Mouse (Mus musculus) adrenal gland, postnatal 10 days (tissue): ENCODE measurements around the gene Comt. TPM values are rescaled to one million over a fixed set of nuclear protein-coding genes. Genes with fewer than 3 reads are reported as not detected.

Source experiments
- DNase-seq: peaks from one replicate; pipeline ENCODE4 v3.0.0; 2021; ENCODE audit warnings: mixed read lengths
- total RNA-seq, 2 experiments: library from RNA; stranded (reverse); gene quantifications; 2 replicates each; pipeline ENCODE4 v1.2.3; 2021

The Comt gene
- total RNA-seq, 2 experiments from 2014 or later, result 131 to 148 TPM

DNA sequence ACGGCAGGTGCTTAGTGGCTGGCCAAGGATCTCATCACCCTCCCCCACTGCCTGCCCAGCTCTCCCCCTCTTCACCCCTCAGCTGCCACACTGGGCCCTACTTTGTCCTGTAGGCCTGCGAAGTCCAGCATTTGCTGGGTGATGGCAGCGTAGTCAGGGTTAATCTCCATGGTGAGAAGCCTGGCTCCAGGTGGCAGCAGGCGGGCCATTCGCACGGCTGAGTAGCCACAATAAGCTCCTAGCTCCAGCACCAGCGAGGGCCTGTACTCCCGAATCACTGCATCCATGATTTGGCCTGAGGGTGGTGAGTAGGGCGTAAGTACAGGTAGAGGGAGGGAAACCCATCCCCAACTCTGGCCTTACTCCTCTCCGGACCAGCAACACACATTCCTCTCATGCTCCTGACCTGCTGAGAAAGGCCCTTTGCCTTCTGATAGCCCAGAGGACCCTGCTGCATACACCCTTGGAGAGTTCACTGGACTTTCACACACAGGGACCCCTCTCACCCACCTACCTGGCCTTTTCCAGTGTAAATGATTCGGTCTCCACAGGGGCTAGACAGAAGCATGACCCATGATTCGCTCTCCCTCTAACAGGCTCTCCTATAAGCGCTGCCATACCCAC lies 15.5 kb downstream of the Comt start:
- no peak for DNase-seq

DNA sequence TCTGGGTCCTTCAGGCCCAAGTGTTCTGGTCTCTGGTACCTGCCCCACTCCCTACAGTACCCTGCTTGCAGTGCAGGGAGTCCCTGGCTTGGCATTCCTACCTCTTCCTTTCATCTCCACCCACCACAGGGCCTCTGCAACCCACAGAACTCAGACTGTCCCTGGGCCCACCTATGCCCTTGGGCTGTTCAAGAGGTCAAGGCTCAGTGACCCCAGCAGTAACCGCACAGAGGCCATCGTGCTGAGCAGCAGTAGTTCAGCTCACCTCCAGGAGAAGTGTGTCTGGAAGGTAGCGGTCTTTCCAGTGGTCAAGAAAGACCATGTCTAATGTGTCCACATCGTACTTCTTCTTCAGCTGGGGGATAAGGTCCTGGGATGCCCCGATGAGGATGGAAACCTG lies 16.2 kb downstream of the Comt start:
- DNase-seq, result no peak

DNA sequence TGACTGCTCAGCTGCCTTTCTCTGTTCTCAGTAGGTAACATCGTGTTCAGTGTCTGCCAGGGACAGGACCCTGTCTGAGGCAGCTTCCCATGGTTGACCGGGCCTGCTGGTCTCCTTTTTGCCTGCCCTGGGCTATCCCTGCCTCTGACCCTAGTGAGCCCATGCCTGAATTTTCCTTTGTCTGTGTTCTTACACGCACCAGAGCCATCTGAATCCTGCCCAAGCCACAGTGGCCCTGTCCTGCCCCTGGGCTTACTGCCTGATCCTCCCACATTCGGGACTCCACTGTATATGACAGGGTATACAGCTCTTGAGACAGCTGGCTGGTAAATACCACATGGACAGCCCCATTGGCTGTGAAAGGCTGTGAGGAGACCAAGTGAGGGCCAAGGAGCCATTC lies 16.9 kb downstream of the Comt start:
- no peak for DNase-seq

DNA sequence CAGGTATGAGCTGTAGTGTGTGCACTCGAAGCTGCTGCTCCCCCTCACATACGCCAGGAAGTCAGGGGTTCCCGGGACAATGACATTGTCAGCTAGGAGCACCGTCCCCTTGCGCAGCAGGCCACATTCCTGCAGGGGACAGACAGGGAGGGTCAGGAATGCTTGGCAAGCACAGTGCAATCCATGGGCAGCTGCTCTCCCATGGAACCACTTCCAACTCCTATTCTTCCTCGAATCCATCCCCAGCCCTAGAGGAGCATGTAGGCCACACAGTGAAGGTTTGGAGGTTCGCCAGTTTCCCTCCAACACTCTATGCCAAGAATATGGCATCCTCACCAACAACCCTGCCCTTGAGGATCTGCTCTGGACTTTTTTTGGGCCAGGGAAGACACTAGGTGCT lies 18.7 kb downstream of the Comt start:
- no peak for DNase-seq

DNA sequence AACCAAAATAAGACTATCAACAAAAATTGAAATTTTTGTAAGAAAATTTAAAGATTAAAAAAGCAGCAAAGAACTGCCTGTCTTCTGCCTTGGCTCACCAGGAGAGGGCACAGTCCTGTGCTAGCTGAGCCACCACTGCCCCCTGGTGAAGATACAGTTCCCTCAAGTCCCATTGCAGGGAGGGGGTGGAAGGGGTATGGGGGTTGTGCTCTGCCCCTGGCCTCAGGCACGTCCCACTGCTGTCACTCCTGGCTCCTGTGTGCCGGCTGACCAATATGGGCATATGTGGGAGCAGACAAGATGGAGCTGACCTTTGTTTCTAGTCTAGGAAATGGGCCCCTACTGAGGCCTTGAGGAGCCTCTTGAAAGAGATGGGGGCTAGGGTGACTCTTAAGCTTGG lies 20.4 kb downstream of the Comt start:
- peak; percentile 76 for DNase-seq

DNA sequence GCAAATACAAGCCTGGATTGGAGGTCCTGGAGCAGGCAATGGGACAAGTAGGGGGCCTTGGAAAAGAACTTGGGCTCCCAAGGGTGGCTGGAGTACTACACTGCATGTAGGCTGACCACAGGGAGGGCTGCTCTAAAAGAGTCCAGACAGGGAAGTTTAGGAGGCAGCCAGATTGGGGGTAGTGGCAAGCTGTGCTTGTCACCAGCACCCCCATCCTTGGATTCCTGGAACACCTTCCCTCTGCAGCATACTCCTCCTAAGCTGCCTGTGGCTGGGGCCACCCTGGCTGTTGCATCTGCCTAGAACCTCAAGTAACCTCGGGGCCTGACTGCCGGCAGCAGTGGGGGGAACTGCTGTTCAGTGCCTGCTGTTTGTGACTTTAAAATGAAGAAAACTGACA lies 20.8 kb downstream of the Comt start:
- DNase-seq, result no peak

DNA sequence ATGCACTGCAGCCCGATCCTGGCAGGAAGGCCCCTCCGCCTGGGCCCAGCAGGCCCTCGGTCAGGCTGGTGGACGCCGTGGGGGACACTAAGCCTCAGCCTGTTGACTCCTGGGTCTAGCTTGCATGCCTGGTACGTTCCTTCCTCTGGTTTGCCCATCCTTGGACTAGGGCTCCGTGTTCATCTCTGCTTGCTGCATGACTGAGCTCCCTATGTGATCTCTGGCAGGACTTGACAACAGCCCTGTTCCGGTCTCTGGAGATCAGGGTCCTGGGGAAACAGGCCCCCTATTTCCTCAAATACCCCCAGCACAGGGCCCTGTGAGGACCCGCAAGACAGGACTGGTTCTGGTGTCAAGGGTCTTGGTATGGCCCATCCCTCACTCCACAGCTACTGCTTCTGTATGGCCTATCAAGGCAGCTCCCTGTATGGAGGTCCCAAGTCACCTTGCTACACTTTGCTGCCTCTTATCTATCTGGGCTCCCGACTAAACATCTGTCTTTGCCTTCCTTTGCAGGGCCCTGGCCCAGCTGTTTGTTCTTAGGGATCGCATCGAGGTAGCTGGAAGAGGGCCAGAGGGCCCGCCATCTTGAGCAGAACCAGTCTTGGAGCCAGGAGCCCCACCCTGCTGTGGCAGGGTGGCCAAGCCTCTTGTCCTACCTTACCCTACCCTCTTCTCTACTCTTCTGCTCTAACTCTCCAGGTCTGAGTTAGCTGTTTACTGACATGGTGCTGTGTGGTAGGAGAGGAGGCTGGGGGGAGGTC lies 21.4 kb downstream of the Comt start:
- no peak for DNase-seq

DNA sequence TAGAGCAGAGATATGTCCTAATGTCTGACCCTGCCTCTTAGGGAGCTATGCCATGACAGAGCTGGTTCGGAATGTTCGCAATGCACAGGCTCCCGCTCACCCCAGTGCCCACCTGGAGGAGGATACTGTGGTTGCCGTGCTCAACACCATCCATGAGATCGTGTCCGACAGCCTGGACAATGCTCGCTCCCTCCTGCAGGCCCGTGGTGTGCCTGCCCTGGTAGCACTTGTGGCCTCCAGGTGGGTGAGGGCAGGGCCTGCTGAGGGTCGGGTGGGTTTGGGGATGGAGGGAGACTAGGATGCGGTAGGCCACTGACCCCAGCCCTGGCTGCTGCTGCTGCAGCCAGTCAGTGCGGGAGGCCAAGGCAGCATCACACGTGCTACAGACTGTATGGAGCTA lies 23.4 kb downstream of the Comt start:
- no peak for DNase-seq

DNA sequence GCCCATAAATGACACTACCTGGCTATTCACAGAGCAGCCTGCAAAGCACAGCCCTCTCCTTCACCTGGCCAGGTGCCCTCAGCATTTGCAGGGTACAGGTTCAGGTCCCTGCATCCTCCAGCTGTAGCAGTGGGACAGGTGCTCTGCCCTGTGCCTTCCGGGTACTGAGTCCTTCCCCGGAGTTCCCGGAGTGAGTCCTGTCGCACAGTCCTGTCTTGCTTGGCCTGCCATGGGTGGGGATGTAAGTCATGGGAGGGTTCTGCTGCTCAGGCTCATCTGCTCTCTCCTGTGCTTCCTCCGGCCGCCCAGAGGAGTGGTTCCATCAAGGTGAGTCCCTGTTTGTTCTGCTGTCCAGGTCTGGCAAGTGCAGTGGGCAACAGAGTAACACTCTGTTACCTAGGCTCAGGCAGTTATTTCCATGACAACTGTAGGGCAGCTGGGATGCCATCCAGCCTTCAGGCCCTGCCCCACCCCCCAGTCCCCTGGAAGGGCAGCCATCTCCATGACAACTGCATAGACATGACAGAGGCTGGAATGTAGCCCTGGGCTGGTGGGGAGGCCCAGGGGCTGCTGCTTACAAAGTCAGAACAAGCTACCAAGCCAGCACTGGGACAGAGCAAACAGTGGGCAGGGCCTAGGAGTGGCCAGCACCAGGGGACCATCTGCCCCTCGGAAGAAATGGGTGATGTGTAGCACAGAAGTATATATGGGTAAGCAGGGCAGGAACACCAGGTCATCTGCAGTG lies 26.0 kb downstream of the Comt start:
- peak; percentile 48 for DNase-seq

DNA sequence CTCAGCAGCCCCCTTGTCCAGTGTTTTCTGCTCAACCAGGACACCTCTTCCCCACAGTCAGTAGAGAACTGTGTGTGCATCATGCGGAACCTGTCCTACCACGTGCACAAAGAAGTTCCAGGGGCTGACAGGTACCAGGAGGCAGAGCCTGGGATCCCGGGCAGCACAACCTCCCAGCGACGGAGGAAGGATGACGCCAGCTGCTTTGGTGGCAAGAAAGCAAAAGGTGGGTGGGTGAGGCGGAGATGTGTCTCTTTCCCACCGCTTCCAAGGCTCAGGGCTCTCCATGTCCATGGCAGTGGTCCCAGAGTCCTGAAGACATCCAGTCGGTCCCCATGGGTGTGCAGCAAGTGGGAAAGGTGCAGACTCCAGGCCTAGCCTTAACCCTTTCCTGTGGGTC lies 26.6 kb downstream of the Comt start:
- DNase-seq, result no peak

DNA sequence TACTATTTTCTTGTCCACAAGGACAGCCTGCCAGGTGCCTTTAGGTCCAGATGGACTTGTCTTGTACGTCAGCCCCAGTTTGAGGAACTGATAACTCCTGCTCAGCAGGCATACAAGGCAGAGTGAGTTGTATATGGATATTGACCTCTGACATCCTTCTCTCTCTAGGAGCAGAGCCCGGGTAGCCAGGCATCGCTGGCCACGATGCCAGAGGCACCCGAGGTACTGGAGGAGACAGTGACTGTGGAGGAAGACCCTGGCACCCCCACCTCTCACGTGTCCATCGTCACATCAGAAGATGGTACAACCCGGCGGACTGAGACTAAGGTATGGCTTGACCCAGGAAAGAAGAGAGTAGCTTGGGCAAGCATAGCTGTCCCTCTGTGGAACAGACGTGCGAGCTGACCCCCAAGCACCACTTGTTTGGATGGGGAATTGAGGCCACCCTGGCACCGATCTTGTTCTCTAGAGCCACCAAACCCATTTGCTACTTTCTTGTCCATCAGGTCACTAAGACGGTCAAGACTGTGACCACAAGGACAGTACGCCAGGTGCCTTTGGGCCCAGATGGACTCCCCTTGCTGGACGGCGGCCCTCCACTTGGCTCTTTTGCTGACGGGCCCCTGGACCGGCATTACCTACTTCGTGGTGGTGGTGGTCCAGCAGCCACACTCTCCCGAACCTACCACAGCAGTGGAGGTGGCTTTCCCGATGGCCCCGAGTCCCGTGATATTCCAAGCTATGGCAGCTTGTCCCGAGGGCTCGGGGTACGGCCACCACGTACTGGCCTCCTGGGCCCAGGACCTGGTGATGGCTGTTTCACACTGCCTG lies 29.6 kb downstream of the Comt start:
- no peak for DNase-seq

DNA sequence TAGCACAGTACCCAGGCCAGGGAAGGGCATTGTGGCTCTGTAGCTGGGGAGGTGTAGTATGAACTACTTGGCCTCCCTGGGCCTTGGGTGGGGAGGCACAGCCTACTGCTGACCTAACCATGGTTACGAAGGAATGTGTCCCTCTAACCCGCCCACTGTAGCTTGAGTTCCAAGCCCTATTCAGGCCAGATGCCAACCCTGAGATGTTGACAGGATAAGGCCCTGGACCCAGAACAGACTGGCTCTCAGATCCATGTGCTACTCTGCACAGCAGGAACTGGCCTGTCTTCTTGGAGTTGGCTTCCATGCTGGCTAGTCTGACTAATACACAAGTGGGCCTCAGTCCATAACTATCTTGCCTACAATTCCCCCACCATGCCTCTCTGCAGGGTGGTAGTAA lies 30.5 kb downstream of the Comt start:
- DNase-seq, result peak; percentile 70

DNA sequence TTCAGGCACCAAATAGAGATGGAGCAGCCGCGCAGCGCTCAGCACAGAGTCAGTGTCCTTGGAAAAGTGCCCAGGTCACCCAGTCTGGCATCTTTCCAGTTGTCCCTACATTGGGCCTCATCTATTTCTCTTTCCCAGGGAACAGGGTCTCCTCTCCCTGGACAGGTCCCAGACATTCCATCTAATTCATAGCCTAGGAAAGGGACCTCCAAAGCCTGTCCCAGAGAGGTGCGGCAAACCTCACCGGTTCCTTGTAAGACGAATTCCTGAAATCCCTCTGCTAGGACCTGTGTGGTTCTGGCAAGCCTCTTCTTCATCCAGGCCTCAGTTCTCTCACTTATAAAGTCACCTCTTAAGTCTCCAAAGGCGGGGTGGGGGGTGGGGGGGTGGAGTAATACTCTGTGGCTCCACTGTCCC lies 31.0 kb downstream of the Comt start:
- peak; percentile 89 for DNase-seq

DNA sequence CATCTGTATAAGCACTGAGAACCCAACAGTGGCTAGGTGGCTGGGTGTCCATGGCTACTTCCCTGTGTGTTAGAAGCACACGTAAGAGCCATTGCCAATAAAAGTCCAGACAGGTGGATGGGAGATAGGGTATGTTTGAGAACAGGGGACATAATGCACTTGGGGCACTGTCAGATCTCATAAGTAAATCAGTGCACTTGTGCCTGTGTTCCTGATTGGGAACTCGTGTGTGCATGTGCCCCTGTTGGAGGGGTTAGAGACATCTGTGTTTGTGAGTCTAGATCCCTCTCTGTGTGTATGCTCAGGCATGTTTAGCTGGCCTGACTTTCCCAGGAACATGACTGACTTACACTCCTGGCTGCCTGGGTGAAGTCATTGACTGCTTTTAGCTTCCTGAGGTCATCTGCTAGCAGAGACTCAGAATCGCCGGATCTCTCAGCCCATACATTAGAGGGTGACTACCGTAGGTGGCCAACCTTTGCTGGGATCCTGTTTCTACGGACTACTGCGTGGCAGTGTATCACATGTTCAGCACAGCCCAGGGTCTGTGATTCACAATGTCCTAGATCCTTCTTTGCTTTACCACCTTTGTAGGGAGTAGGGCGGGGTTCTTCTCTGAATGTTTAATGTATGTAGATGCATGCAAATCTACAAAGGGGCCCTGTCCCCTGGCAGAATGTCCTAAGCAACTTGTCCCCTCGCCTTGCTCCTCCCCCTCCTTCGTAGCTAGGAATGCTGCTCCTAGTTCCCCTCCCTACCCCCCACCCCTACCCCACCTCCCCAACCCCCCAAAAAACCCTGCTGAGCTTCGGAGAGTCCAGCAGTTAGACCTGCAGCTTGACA lies 31.7 kb downstream of the Comt start:
- no peak for DNase-seq

DNA sequence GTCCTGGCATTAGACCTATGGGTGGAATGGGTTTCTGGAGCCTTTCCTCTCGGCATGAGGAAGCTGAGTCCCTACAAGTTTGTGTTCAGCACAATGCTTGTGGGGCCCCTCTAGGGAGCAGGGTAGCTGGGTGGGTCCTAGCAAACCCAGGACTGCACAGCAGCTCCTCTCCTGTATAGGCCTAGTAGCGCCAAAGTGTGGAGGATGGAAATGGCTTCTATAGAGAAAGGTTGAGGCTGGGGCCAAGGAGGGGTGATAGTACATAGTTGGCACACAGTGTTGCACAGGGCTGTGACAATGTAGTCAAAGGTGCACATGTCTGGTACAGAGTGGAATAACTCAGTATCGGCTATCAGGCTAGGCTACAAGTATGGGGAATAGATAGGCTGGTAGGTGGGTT lies 32.6 kb downstream of the Comt start:
- no peak for DNase-seq

DNA sequence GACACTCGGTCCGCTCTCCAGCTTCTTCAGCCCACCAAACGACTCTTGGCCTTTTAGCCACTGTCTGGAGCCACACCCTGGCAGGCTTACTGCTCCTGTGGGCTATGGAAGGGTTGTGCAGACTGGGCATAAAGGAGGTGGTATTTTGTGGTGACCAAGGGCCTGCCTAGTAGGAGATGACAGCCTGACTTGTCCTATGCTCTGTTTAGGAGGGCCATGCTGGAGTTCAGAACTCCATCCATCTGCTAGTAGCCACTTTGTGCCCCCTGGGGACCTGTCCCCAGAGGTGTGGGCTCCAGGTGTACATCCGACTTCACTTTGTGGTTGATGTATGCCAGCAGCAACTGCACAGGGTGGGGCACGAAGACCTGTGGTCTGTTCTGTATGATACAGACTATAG lies 33.1 kb downstream of the Comt start:
- DNase-seq, result no peak

DNA sequence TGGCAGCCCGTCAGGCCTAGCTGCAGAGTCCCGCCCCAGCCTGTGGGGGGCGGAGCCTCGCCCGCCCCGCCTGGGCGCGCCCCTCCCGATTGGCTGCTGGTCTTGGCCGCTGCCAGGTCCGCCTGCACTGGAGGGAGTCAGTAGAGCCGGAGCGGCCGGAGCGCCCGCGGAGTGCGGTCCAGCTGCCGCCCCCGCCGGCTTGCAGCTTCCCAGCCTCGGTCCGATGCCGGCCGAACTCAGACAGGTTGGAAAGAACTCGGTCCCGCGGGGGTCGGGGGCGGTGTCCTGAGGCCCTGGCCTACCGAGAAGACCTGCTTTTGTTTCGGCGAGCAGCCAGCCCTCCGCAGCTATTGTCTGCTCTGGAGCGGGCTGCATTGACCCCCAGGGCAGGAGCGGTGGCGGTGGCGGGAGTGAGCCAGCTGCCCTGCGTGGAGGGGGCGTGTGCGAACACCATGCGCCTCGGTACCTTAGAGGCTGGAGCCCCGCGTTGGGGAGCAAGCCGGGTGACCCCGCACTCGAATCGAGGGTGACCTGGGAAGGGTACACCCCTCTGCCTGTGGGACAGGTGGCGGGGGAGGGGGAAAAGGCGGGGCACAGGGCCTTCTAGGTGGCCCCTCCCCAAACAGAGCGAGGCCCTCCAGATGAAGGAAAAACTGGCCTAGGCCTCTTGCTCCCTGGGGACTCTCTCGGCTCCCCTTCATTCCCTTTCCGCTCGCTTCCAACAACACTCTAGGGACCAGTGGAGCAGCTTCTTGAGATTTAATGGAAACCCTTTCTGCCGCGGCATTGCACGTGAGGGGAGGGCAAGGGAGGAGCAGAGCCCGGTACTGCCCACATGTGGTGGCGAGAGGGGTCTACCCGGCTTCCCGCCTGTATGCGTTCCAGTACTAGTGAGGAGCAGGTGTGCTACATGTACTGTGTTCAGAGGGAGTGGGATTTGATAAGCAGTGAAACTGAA lies 33.9 kb downstream of the Comt start:
- DNase-seq, result peak; percentile 95

DNA sequence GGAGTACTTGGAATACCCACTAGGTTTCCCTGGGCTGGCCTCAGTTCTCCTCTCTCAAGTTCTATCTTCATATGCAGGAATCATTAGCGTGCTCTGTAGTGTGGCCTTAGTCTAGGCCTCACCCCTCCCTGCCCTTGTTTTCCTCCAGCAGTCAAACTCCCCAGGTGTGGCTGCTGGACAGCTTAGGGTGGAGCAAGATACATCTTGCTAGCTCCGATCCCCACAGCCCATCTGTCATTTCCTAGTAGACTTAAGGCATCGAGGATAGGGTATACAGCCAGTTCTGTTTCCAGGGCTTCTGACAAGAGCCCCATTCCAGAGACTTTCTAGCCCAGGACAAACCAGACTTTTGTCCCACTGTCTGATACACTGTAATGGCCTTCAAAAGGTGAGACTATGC lies 34.9 kb downstream of the Comt start:
- no peak for DNase-seq

DNA sequence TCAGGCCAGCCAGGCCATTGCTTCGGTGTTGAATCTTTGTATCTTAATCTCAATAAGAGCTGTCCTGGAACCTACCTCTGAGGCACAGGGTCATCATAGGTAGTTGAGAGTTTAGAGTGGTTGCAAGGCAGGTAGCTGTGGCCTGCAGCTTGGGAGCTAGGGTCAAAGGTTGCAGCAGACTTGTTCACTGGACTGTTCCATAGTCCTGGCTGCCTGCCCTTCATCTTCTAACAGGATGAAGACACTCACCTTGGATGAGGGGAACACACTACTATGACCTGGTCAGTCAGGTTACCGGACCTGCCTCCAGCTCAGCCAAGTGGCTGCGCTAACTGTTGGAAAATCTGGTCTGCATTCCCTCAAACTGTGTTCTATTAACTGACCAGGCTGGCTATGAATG lies 35.5 kb downstream of the Comt start:
- DNase-seq, result no peak

DNA sequence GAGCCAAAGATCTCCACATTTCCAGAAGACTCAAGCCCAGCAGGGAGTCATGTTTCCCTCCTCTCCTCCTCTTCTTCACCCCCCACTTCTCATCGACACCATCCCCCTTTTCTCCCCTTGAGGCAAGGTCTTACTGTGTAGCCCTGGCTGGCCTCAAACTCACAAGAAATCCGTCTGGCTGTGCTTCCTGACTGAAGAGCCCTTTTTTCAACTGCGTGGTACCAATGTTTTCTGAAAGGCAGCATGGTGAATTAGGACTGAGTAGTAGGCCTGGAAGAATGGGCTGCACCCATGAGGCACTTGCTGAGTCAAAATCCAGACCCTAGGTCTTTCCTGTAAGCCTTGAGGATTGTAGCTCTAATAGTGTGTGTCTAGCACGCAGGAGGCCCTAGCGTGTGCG lies 36.3 kb downstream of the Comt start:
- DNase-seq, result no peak
